Comparison of ENCODE assay signal across 10 mouse cellular contexts in genomic region chr5:135189281-135190022, GRCm38 (mm10). TPM values are rescaled to one million over a fixed set of nuclear protein-coding genes. Genes with fewer than 3 reads are reported as not detected.
DNase-seq lines count a peak whose midpoint lies in the region; ATAC-seq and TF ChIP-seq lines count a peak whose summit lies in the region.
"Had no signal": no experiment of that assay in that cellular context is flagged by ENCODE, and none has a peak within 500 bp of the region (broad histone marks: within the 10 kb centered on the region; RNA-seq: fewer than 3 reads in every experiment).

No protein-coding gene starts in this region.

- no peaks in the 10 kb centered on the region for H3K9me3 ChIP-seq in heart, embryonic 14.5 days (ENCODE audit: control insufficient read depth, low read length)
- no peaks in the 10 kb centered on the region for H3K9me3 ChIP-seq in hindbrain, embryonic 16.5 days (ENCODE audit: control insufficient read depth, low read length)
- H3K9me3 ChIP-seq in midbrain, embryonic 15.5 days, result no peaks in the 10 kb centered on the region; the same call in 1 of the 2 replicates

- TF ChIP-seq CTCF in cerebellum, adult 2 months (IDR thresholded peaks at IDR 0.05; ENCODE audit: borderline replicate concordance, insufficient read depth, low read depth, low read length), result no peak

- no peak overlapping the region for H3K27ac ChIP-seq in heart, embryonic 14.5 days (replicated peaks in 1 of 2; ENCODE audit: control insufficient read depth in 1 of 2, insufficient read depth in 1 of 2, low read depth in 2 of 2, low read length in 2 of 2)
- peak overlapping the region; percentile 20; the same call in 1 of the 2 replicates for H3K27ac ChIP-seq in brown adipose tissue, adult 24 weeks (replicated peaks; ENCODE audit: low read depth, low read length)
- H3K27ac ChIP-seq in hindbrain, embryonic 16.5 days (ENCODE audit: low read depth, low read length), result no peak overlapping the region
- H3K27ac ChIP-seq in midbrain, embryonic 15.5 days, result no peak overlapping the region
- no peak overlapping the region for H3K27ac ChIP-seq in cerebellum, adult 2 months (ENCODE audit: insufficient read depth, low read length)

- 65% methylated on average over 2 of the region's 2 CpGs for WGBS in heart, embryonic 14.5 days
- 62% methylated on average over 2 of the region's 2 CpGs for WGBS in hindbrain, embryonic 16.5 days
- 58% methylated on average over 2 of the region's 2 CpGs for WGBS in midbrain, embryonic 15.5 days
- WGBS in cerebellum, adult 2 months, result 14% methylated on average over 2 of the region's 2 CpGs

- peak overlapping the region; percentile 2 to 81; a peak in 3 of 4 replicates for H3K4me3 ChIP-seq in heart, embryonic 14.5 days (ENCODE audit: control insufficient read depth in 1 of 2, insufficient read depth in 1 of 2, low read depth in 1 of 2, low read length in 2 of 2)
- H3K4me3 ChIP-seq in brown adipose tissue, adult 24 weeks (ENCODE audit: insufficient read depth, low read depth, low read length), result peak overlapping the region; percentile 14
- peak overlapping the region; percentile 2; the same call in 1 of the 2 replicates for H3K4me3 ChIP-seq in hindbrain, embryonic 16.5 days (ENCODE audit: low read length)
- peak overlapping the region; percentile 93 for H3K4me3 ChIP-seq in midbrain, embryonic 15.5 days
- no peak overlapping the region for H3K4me3 ChIP-seq in cerebellum, adult 2 months (replicated peaks; ENCODE audit: insufficient read depth, low read depth, low read length)

- no peak for ATAC-seq in heart, embryonic 14.5 days (ENCODE audit: insufficient number of reproducible peaks, insufficient read depth, low FRiP score, low read depth)
- ATAC-seq in hindbrain, embryonic 16.5 days, result no peak
- no peak for ATAC-seq in midbrain, embryonic 15.5 days (replicated peaks)

- H3K9ac ChIP-seq in heart, embryonic 14.5 days (ENCODE audit: low read length), result peak overlapping the region; percentile 87
- peak overlapping the region; percentile 50 for H3K9ac ChIP-seq in hindbrain, embryonic 16.5 days (ENCODE audit: low read depth, low read length)
- H3K9ac ChIP-seq in midbrain, embryonic 15.5 days, result peak overlapping the region; percentile 85; the same call in 1 of the 2 replicates

- H3K4me1 ChIP-seq in heart, embryonic 14.5 days (ENCODE audit: control insufficient read depth in 2 of 2, insufficient read depth in 2 of 2, low read length in 2 of 2), result peaks cover 6 to 19% of the 10 kb centered on the region in 2 experiments
- peaks cover 11% of the 10 kb centered on the region for H3K4me1 ChIP-seq in brown adipose tissue, adult 24 weeks (ENCODE audit: control insufficient read depth, insufficient read depth, insufficient read length, low read length)
- peaks cover 25% of the 10 kb centered on the region for H3K4me1 ChIP-seq in hindbrain, embryonic 16.5 days (ENCODE audit: control insufficient read depth, insufficient read depth, low read depth, low read length)
- peaks cover 42% of the 10 kb centered on the region for H3K4me1 ChIP-seq in midbrain, embryonic 15.5 days
- peaks cover 13% of the 10 kb centered on the region for H3K4me1 ChIP-seq in cerebellum, adult 2 months (ENCODE audit: control insufficient read depth, insufficient read depth, low read length)

- no peak for TF ChIP-seq POLR2A in cerebellum, adult 2 months (IDR thresholded peaks at IDR 0.05; ENCODE audit: borderline replicate concordance, insufficient read depth, low read length)

- peak overlapping the region; percentile 81 for H3K4me2 ChIP-seq in heart, embryonic 14.5 days (ENCODE audit: low read length)
- peak overlapping the region; percentile 92 for H3K4me2 ChIP-seq in hindbrain, embryonic 16.5 days (ENCODE audit: low read length)
- H3K4me2 ChIP-seq in midbrain, embryonic 15.5 days, result peak overlapping the region; percentile 65

- H3K27me3 ChIP-seq in heart, embryonic 14.5 days (ENCODE audit: control insufficient read depth, insufficient read depth, low read length), result no peaks in the 10 kb centered on the region
- H3K27me3 ChIP-seq in hindbrain, embryonic 16.5 days (replicated peaks; ENCODE audit: control insufficient read depth, insufficient read depth, low read length), result no peaks in the 10 kb centered on the region
- no peaks in the 10 kb centered on the region for H3K27me3 ChIP-seq in midbrain, embryonic 15.5 days (replicated peaks)
- H3K27me3 ChIP-seq in cerebellum, adult 2 months (ENCODE audit: control insufficient read depth, insufficient read depth, low read length), result no peaks in the 10 kb centered on the region

- DNase-seq in heart, adult 9 months (ENCODE audit: low spot score in 2 of 2), result no peak
- no peak for DNase-seq in ovary, postnatal 36 days (ENCODE audit: low spot score)
- no peak for DNase-seq in cerebellum, adult 2 months
- DNase-seq in right cerebral cortex, adult 18-20 months, result no peak
- DNase-seq: lung, postnatal 36 days; thymus, adult 2 months had no signal

- H3K36me3 ChIP-seq in heart, embryonic 14.5 days (ENCODE audit: control insufficient read depth, insufficient read depth, low read length), result peaks cover 41% of the 10 kb centered on the region
- H3K36me3 ChIP-seq in hindbrain, embryonic 16.5 days (ENCODE audit: control insufficient read depth, insufficient read depth, low read length), result no peaks in the 10 kb centered on the region
- no peaks in the 10 kb centered on the region for H3K36me3 ChIP-seq in midbrain, embryonic 15.5 days (replicated peaks)

RNA-seq across cellular contexts. Expression of gene Baz1b, which starts 2.4 kb away (rescaled TPM):
- polyA plus RNA-seq in heart, embryonic 14.5 days (2014; fragmentation: Nextera tagmentation; extraction: Ambion mirVana), result 32.8 and 32.9 TPM in 2 replicates
- polyA plus RNA-seq in brown adipose tissue, adult 24 weeks (2012; ENCODE audit: insufficient read depth, insufficient read length, missing spikeins), result 25.5 and 32.8 TPM in 2 replicates
- 20.5 and 21.6 TPM in 2 replicates for polyA plus RNA-seq in hindbrain, embryonic 16.5 days (2015; fragmentation: Nextera tagmentation; extraction: Ambion mirVana)
- polyA plus RNA-seq in midbrain, embryonic 15.5 days (2015; fragmentation: Nextera tagmentation; extraction: Ambion mirVana), result 30.5 and 30.9 TPM in 2 replicates
- 75.3 and 77.4 TPM in 2 replicates for polyA plus RNA-seq in cerebellum, adult 2 months (2012; rRNA removed)

RNA-seq across cellular contexts. Expression of gene Bcl7b, which starts 21.4 kb away (rescaled TPM):
- polyA plus RNA-seq in heart, embryonic 14.5 days (2014; fragmentation: Nextera tagmentation; extraction: Ambion mirVana), result 36.7 and 41.4 TPM in 2 replicates
- 61.6 and 84.5 TPM in 2 replicates for polyA plus RNA-seq in brown adipose tissue, adult 24 weeks (2012; ENCODE audit: insufficient read depth, insufficient read length, missing spikeins)
- 35.9 and 37.9 TPM in 2 replicates for polyA plus RNA-seq in hindbrain, embryonic 16.5 days (2015; fragmentation: Nextera tagmentation; extraction: Ambion mirVana)
- 41.8 and 48.4 TPM in 2 replicates for polyA plus RNA-seq in midbrain, embryonic 15.5 days (2015; fragmentation: Nextera tagmentation; extraction: Ambion mirVana)
- 64.4 TPM in 2 replicates for polyA plus RNA-seq in cerebellum, adult 2 months (2012; rRNA removed)

RNA-seq across cellular contexts. Expression of gene Tbl2, which starts 40.0 kb away (rescaled TPM):
- polyA plus RNA-seq in heart, embryonic 14.5 days (2014; fragmentation: Nextera tagmentation; extraction: Ambion mirVana), result 18.0 and 20.0 TPM in 2 replicates
- polyA plus RNA-seq in brown adipose tissue, adult 24 weeks (2012; ENCODE audit: insufficient read depth, insufficient read length, missing spikeins), result 7.5 and 8.2 TPM in 2 replicates
- 15.0 and 17.2 TPM in 2 replicates for polyA plus RNA-seq in hindbrain, embryonic 16.5 days (2015; fragmentation: Nextera tagmentation; extraction: Ambion mirVana)
- polyA plus RNA-seq in midbrain, embryonic 15.5 days (2015; fragmentation: Nextera tagmentation; extraction: Ambion mirVana), result 13.2 and 13.4 TPM in 2 replicates
- 17.6 and 18.5 TPM in 2 replicates for polyA plus RNA-seq in cerebellum, adult 2 months (2012; rRNA removed)
